Mouse (Mus musculus): ENCODE data around the gene Tlk2.

DNA sequence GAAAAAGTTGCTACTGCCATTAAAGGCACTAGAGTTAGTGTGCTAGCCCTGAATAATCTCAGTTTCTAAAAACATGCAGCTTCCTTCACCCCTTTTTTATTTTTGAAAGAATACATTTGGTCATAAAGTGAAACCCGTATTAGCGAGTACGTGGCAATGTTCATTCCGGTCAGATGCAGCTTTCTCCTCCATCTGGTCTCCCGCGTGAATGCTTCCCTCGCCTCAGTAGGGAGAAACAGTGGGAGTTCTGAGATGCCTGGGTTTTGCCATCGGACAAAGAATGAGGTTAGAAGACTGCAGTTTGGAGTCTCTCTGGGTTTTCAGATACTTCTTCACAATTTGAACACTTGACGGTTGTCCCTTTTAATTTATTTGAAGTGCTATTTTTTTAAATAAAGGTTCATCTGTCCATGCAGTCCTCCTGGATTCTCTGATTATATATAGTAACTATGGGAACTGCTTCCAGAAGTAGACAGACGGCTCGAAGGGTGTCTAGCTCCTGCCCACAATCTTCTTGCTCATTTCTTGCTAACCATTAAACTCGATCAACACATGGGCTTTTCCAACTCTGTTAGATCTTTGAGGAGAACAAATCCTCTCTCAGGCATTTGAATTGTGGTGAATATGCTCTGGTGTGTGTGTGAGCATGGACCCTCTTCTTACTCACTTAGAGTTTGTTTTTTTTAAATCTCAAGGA lies 103.3 kb downstream of the Tlk2 start:
- TF ChIP-seq CTCF (IDR thresholded peaks at IDR 0.05; ENCODE audit: low read depth, low read length) = no peak
- no peak for TF ChIP-seq POLR2A (IDR thresholded peaks at IDR 0.05; ENCODE audit: insufficient read depth, low read length)

Data from ES-Bruce4 (cell line).